Mouse (Mus musculus) heart, embryonic 14.5 days (tissue): ENCODE measurements around the gene Dnah7a. TPM values are rescaled to one million over a fixed set of nuclear protein-coding genes. Genes with fewer than 3 reads are reported as not detected.
"Not testable (repeated sequence)": the region's sequence is repeated elsewhere in the genome, so short reads cannot be mapped to it uniquely, and the experiment has no call there.

ENCODE experiments used
- ATAC-seq: fragments of 200-750 bp; cut with Nextera tagmentation; 2 replicates; pipeline ENCODE4 v1.8.0; 2017; ENCODE audit warnings: low read depth, moderate TSS enrichment; ENCODE audit not compliant: insufficient number of reproducible peaks, insufficient read depth, low FRiP score
- H3K27ac ChIP-seq, 2 experiments: fragments of 200-500 bp in 1 of 2; fragments of 300-500 bp in 1 of 2; sonication (generic) in 1 of 2; replicated peaks in 1 of 2; 2 replicates each; pipeline ENCODE4 v1.5.1; 2012 to 2014; ENCODE audit warnings: low read depth in 2 of 2, low read length in 2 of 2, control low read depth in 1 of 2, mild to moderate bottlenecking in 1 of 2, mixed read lengths in 1 of 2; ENCODE audit not compliant: control insufficient read depth in 1 of 2, insufficient read depth in 1 of 2
- H3K27me3 ChIP-seq: fragments of 300-500 bp; sonication (generic); 2 replicates; pipeline ENCODE4 v1.6.1; 2014; ENCODE audit warnings: mild to moderate bottlenecking, low read length, control low read depth; ENCODE audit not compliant: control insufficient read depth, insufficient read depth
- H3K36me3 ChIP-seq: fragments of 300-500 bp; sonication (generic); 2 replicates; pipeline ENCODE4 v1.6.1; 2014; ENCODE audit warnings: mild to moderate bottlenecking, control low read depth, low read length, mixed read lengths; ENCODE audit not compliant: control insufficient read depth, insufficient read depth
- H3K4me1 ChIP-seq, 2 experiments: fragments of 200-500 bp in 1 of 2; fragments of 300-500 bp in 1 of 2; sonication (generic) in 1 of 2; 2 replicates each; pipeline ENCODE4 v1.6.1; 2012 to 2014; ENCODE audit warnings: low read length in 2 of 2, control low read depth in 1 of 2, mixed read lengths in 1 of 2; ENCODE audit not compliant: control insufficient read depth in 2 of 2, insufficient read depth in 2 of 2
- H3K4me2 ChIP-seq: fragments of 300-500 bp; sonication (generic); 2 replicates; pipeline ENCODE4 v1.6.1; 2014; ENCODE audit warnings: mild to moderate bottlenecking, low read length
- H3K4me3 ChIP-seq, 2 experiments: fragments of 200-500 bp in 1 of 2; fragments of 300-500 bp in 1 of 2; sonication (generic) in 1 of 2; 2 replicates each; pipeline ENCODE4 v1.5.1; 2012 to 2014; ENCODE audit warnings: low read length in 2 of 2, mild to moderate bottlenecking in 2 of 2, control low read depth in 1 of 2, low read depth in 1 of 2, moderate library complexity in 1 of 2; ENCODE audit not compliant: control insufficient read depth in 1 of 2, insufficient read depth in 1 of 2
- H3K9ac ChIP-seq: fragments of 300-500 bp; sonication (generic); 2 replicates; pipeline ENCODE4 v1.6.1; 2014; ENCODE audit warnings: mild to moderate bottlenecking, low read length
- H3K9me3 ChIP-seq: fragments of 300-500 bp; sonication (generic); 2 replicates; pipeline ENCODE4 v1.6.1; 2016; ENCODE audit warnings: low read length, control low read depth; ENCODE audit not compliant: control insufficient read depth
- WGBS: fragments of 180-500 bp; shearing (Covaris S2); extraction: QIAGEN DNeasy Blood & Tissue Kit; methylation state at CpG from one replicate; pipeline ENCODE4 v1.1.7; 2014; 5-methylcytosine and 5-hydroxymethylcytosine counted together
- polyA plus RNA-seq: library from polyadenylated mRNA; unstranded; fragments of >200 nt; fragmentation: Nextera tagmentation; extraction: Ambion mirVana; gene quantifications from 2 replicates; pipeline ENCODE4 v1.2.1, GENCODE M21; 2014

Dnah7a gene
- 0.16 and 0.32 TPM in 2 replicates for polyA plus RNA-seq

- ATAC-seq, result 0 out of 2 replicates have a peak, but pooled peaks have one; percentile 21
- Histone ChIP-seq H3K27me3 (no peaks in the 10 kb centered on the region), H3K4me3 (peak within 1 kb of the TSS; percentile 39 to 62), H3K36me3 (no peaks in the 10 kb centered on the region), H3K9ac (peak within 1 kb of the TSS; percentile 35; the same call in 1 of the 2 replicates), H3K4me1 (peaks cover 2 to 4% of the 10 kb centered on the region in 2 experiments; a peak in 2 of 4 replicates), H3K4me2 (peak within 1 kb of the TSS; percentile 71), H3K9me3 (no peaks in the 10 kb centered on the region), H3K27ac (no peak within 1 kb of the TSS)
- WGBS, result 12% methylated on average over 42 of the region's 42 CpGs
Observed at GRCm38 (mm10) chr1:53706431-53707361, at the start of gene Dnah7a. Gene Dnah7a, minus strand, starts transcription at chr1:53706784.

GRCm38 (mm10) chr1:53753501-53753900 is 46.9 kb upstream of the Dnah7a start:
- not testable (repeated sequence) for H3K9ac ChIP-seq, H3K27ac ChIP-seq, H3K4me3 ChIP-seq, H3K4me1 ChIP-seq, H3K9me3 ChIP-seq, H3K4me2 ChIP-seq, ATAC-seq, H3K27me3 ChIP-seq
- WGBS, result 90% methylated on average over 2 of the region's 2 CpGs
- H3K36me3 ChIP-seq, result peaks cover 19% of the 10 kb centered on the region

GRCm38 (mm10) chr1:53751144-53751543 is 44.6 kb upstream of the Dnah7a start:
- H3K27ac ChIP-seq, result no peak overlapping the region
- 80% methylated on average over 1 of the region's 1 CpGs for WGBS
- H3K9me3 ChIP-seq, result no peaks in the 10 kb centered on the region
- H3K4me2 ChIP-seq, result no peak overlapping the region
- H3K4me3 ChIP-seq, result no peak overlapping the region
- no peaks in the 10 kb centered on the region; the same call in 1 of the 2 replicates for H3K36me3 ChIP-seq
- no peaks in the 10 kb centered on the region for H3K27me3 ChIP-seq
- no peak for ATAC-seq
- H3K4me1 ChIP-seq, result no peaks in the 10 kb centered on the region
- H3K9ac ChIP-seq, result no peak overlapping the region

- H3K4me2 ChIP-seq, H3K9ac ChIP-seq, H3K4me1 ChIP-seq, H3K27me3 ChIP-seq, H3K4me3 ChIP-seq, H3K9me3 ChIP-seq, H3K36me3 ChIP-seq, ATAC-seq, H3K27ac ChIP-seq: not testable (repeated sequence)
- WGBS, result 88% methylated on average over 7 of the region's 7 CpGs
Observed at GRCm38 (mm10) chr1:53750697-53751096, 44.1 kb upstream of the Dnah7a start.

GRCm38 (mm10) chr1:53749881-53750385 is 43.3 kb upstream of the Dnah7a start:
- H3K36me3 ChIP-seq, H3K4me2 ChIP-seq, H3K4me3 ChIP-seq, H3K27ac ChIP-seq, ATAC-seq, H3K27me3 ChIP-seq, H3K9me3 ChIP-seq, H3K9ac ChIP-seq, H3K4me1 ChIP-seq: not testable (repeated sequence)
- WGBS, result 78% methylated on average over 1 of the region's 1 CpGs

- Histone ChIP-seq H3K4me2 (no peak overlapping the region), H3K9ac (no peak overlapping the region), H3K4me1 (no peaks in the 10 kb centered on the region), H3K4me3 (no peak overlapping the region), H3K36me3 (no peaks in the 10 kb centered on the region), H3K9me3 (no peaks in the 10 kb centered on the region), H3K27ac (no peak overlapping the region), H3K27me3 (no peaks in the 10 kb centered on the region)
- WGBS, result 41% methylated on average over 8 of the region's 11 CpGs
- no peak for ATAC-seq
Observed at GRCm38 (mm10) chr1:53748571-53748970, 42.0 kb upstream of the Dnah7a start.

GRCm38 (mm10) chr1:53746001-53746400 is 39.4 kb upstream of the Dnah7a start:
- H3K9me3 ChIP-seq, result no peaks in the 10 kb centered on the region
- H3K36me3 ChIP-seq, result no peaks in the 10 kb centered on the region
- no peak overlapping the region for H3K9ac ChIP-seq
- no peaks in the 10 kb centered on the region for H3K27me3 ChIP-seq
- ATAC-seq, result no peak
- 78% methylated on average over 5 of the region's 5 CpGs for WGBS
- no peak overlapping the region for H3K4me2 ChIP-seq
- no peaks in the 10 kb centered on the region for H3K4me1 ChIP-seq
- no peak overlapping the region for H3K4me3 ChIP-seq
- no peak overlapping the region for H3K27ac ChIP-seq
